In genomic region chr12:85436021-85436621, GRCm38 (mm10) we compare ENCODE assay signal across 8 mouse cellular contexts. TPM values are rescaled to one million over a fixed set of nuclear protein-coding genes. Genes with fewer than 3 reads are reported as not detected.
DNase-seq lines count a peak whose midpoint lies in the region; TF ChIP-seq lines count a peak whose summit lies in the region.

No protein-coding gene starts in this region.

- no peak for TF ChIP-seq CTCF in cortical plate, adult 2 months (IDR thresholded peaks at IDR 0.05; ENCODE audit: extremely low read depth, insufficient read depth, low read length)
- no peak for TF ChIP-seq CTCF in olfactory bulb, adult 2 months (IDR thresholded peaks at IDR 0.05; ENCODE audit: insufficient read depth, low read depth, low read length)

- H3K27ac ChIP-seq in cortical plate, adult 2 months (ENCODE audit: insufficient read depth, low read length), result peak overlapping the region; percentile 20; the same call in 1 of the 2 replicates
- H3K27ac ChIP-seq in olfactory bulb, adult 2 months (ENCODE audit: insufficient read depth, low read depth, low read length), result peak overlapping the region; percentile 97

- peaks cover 3% of the 10 kb centered on the region; the same call in 1 of the 2 replicates for H3K4me1 ChIP-seq in cortical plate, adult 2 months (ENCODE audit: control insufficient read depth, insufficient read depth, low read length)
- H3K4me1 ChIP-seq in olfactory bulb, adult 2 months (ENCODE audit: control insufficient read depth, insufficient read depth, low read length), result peaks cover 22% of the 10 kb centered on the region

- DNase-seq in gastrocnemius, adult 18-20 months (ENCODE audit: low spot score), result peak; percentile 85
- DNase-seq in gastrocnemius, postnatal 4 days (ENCODE audit: low spot score in 2 of 2), result no peak
- peak; percentile 72 to 79 for DNase-seq in heart, adult 9 months (ENCODE audit: low spot score in 2 of 2)
- DNase-seq in layer of hippocampus, postnatal 10 days (ENCODE audit: low spot score in 2 of 2), result peak; percentile 73
- DNase-seq in spleen, adult 12 weeks (ENCODE audit: low spot score), result no peak
- no peak for DNase-seq in thymus, postnatal 4 days

- no peak for TF ChIP-seq POLR2A in cortical plate, adult 2 months (IDR thresholded peaks at IDR 0.05; ENCODE audit: extremely low read depth, insufficient read depth, low read length)
- no peak for TF ChIP-seq POLR2A in olfactory bulb, adult 2 months (IDR thresholded peaks at IDR 0.05; ENCODE audit: insufficient read depth, low read depth, low read length)

- no peak overlapping the region for H3K4me3 ChIP-seq in cortical plate, adult 2 months (ENCODE audit: insufficient read depth, low read length)
- peak overlapping the region; percentile 15 for H3K4me3 ChIP-seq in olfactory bulb, adult 2 months (ENCODE audit: insufficient read depth, low read depth, low read length)

- 11% methylated on average over 10 of the region's 10 CpGs for WGBS in olfactory bulb, adult 2 months

RNA-seq across cellular contexts. Expression of gene Fos, which starts 37.6 kb away (rescaled TPM):
- 10 to 100 TPM in 1 of 2 experiments, 1 to 10 TPM in 1; 6.5 to 69.9 TPM for total RNA-seq in gastrocnemius, adult 18-20 months (2021)
- 10 to 100 TPM; 19.0 to 20.0 TPM for total RNA-seq in gastrocnemius, postnatal 4 days (2021)
- polyA plus RNA-seq in cortical plate, adult 2 months (2012; rRNA removed), result 24.3 and 41.8 TPM in 2 replicates
- 1 to 10 TPM; 8.2 to 9.3 TPM for total RNA-seq in layer of hippocampus, postnatal 10 days (2021)
- not detected in 2 replicates for polyA plus RNA-seq in olfactory bulb, adult 2 months (2012; ENCODE audit: insufficient read depth, insufficient read length, low replicate concordance, missing spikeins)

Comparison
In these comparisons a context has a peak if more than half of its experiments do, and no peak if none do; other contexts are left out.
1. DNase-seq: peak in gastrocnemius, adult 18-20 months (single experiment), heart, adult 9 months (2 of 2) and layer of hippocampus, postnatal 10 days (2 of 2); none in gastrocnemius, postnatal 4 days (0 of 2), spleen, adult 12 weeks (single experiment) and thymus, postnatal 4 days (single experiment).